Mouse (Mus musculus) kidney, postnatal 10 days (tissue): Measurements from ENCODE around the gene Magee2.
"Not testable (repeated sequence)": the region's sequence is repeated elsewhere in the genome, so short reads cannot be mapped to it uniquely, and the experiment has no call there.

ENCODE experiments used
- DNase-seq: peaks from one replicate; pipeline ENCODE4 v3.0.0; 2021; ENCODE audit warnings: mixed read lengths

Gene Magee2

DNA sequence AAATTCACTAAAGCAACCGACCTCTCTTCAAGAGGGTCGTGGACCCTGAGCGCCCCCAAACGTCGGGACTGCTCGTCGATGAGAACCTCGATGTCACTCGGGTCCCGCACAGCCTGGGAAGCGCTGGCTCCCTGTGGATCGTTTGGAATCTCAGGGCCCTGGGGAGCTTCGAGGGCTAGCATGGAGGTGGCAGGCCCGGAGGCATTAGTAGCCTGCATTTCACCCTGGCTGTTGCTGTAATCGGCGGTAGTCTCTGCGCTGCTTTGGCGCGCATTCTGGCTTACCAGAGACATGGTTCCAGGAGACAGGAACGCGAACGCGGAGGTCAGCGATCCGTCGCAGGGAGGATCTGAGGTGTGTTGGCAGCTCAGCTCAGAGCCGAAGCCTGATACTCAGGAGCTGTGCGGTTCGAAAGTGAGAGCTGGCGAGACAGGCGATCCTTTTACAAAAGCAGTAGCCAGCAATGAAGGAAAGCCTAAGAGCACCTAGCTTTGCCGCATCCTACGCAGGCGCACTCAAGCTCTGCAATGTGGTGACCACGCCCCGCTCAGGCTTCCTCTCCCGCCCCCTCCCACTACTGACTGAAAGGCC, at the start of gene Magee2:
TSS of gene Magee2 (minus strand) at position 517 of the 591 bp plus-strand sequence.
- peak; percentile 53 for DNase-seq

GRCm38 (mm10) chrX:104853610-104854009, 3.5 kb downstream of the Magee2 start:
- no peak for DNase-seq

GRCm38 (mm10) chrX:104817583-104817982, 39.5 kb downstream of the Magee2 start:
- DNase-seq: not testable (repeated sequence)

GRCm38 (mm10) chrX:104816987-104817386, 40.1 kb downstream of the Magee2 start:
- not testable (repeated sequence) for DNase-seq

DNA sequence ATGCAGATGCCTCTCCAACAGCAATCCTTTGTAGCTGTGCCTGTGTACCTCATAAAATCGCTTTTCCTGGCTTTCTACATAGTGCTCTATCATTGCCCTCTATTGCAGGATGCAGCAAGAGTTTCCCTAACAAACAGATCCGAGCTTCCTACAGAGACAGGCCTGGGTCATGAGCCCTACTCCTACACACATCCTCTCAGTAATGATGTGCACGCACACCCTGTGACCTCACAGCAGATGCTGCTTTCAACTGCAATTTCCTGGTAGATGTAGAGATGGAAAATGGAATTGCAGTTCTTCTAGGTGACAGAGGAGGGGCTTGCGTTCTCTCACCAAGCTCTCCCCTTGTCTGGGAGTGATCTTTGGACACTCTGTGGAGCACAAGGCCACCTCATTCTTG, 43.4 kb downstream of the Magee2 start:
- DNase-seq: peak; percentile 4
